Mouse (Mus musculus) bone marrow, adult 2 months (tissue): ENCODE results near the gene Moxd1.

Source experiments
- CTCF ChIP-seq: fragments of 200-500 bp; IDR thresholded peaks from 2 replicates; pipeline ENCODE4 v1.5.1; 2011; ENCODE audit warnings: low read length, control low read depth; ENCODE audit not compliant: control insufficient read depth, insufficient read depth
- POLR2A ChIP-seq: fragments of 200-500 bp; IDR thresholded peaks from 2 replicates; pipeline ENCODE4 v1.6.1; 2011; ENCODE audit warnings: low read depth, mild to moderate bottlenecking, control low read depth, low read length, borderline replicate concordance; ENCODE audit not compliant: control insufficient read depth

DNA sequence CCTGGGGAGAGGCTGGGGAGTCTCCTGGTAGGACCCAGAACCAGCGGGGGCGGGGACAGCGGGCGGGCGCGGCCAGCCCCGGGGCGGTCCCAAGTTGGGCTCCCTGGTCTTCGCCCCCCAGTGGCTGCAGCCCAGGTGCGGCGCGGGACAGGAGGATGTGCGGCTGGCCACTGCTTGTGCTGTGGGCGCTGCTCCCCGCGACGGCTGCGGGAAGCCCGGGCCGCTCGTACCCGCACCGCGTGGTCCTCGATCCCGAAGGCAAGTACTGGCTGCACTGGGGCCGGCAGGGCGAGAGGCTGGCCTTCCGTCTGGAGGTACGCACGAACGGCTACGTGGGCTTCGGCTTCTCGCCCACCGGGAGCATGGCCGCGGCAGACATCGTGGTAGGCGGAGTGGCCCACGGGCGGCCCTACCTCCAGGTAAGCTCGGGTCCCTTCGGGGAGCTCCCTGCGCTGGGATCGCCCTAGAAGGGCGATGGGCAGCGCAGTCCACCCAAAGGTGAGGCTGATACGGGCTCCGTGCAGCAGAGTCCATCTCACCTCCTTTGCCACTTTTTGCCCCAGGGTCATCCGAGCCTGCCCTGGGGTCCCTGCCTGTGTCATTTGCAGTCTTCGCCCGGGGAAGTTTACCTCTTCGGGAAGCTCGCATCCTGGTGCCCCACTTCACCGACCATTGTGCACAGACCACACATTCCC lies at the start of gene Moxd1:
- TF ChIP-seq CTCF (no peak), POLR2A (no peak)
